Mouse (Mus musculus) small intestine, adult 2 months (tissue): Measurements from ENCODE around the gene Thrap3. TPM values are rescaled to one million over a fixed set of nuclear protein-coding genes. Genes with fewer than 3 reads are reported as not detected.
A peak's percentile ranks its signal among the peaks of the same experiment; 100 is the strongest.
"Not testable (repeated sequence)": the region's sequence is repeated elsewhere in the genome, so short reads cannot be mapped to it uniquely, and the experiment has no call there.

Experiments
- H3K27ac ChIP-seq: fragments of 200-500 bp; 2 replicates; pipeline ENCODE4 v1.5.1; 2012; ENCODE audit warnings: low read depth, low read length, control low read depth, inconsistent platforms; ENCODE audit not compliant: insufficient read depth
- H3K27me3 ChIP-seq: fragments of 200-500 bp; 2 replicates; pipeline ENCODE4 v1.6.1; 2012; ENCODE audit warnings: mild to moderate bottlenecking, moderate library complexity, low read length, inconsistent platforms; ENCODE audit not compliant: control insufficient read depth, insufficient read depth
- H3K36me3 ChIP-seq: fragments of 200-500 bp; 2 replicates; pipeline ENCODE4 v1.6.1; 2012; ENCODE audit warnings: mild to moderate bottlenecking, low read length, control low read depth, inconsistent platforms; ENCODE audit not compliant: control insufficient read depth, insufficient read depth
- H3K4me1 ChIP-seq: fragments of 200-500 bp; 2 replicates; pipeline ENCODE4 v1.6.1; 2012; ENCODE audit warnings: low read length, inconsistent platforms, mixed read lengths; ENCODE audit not compliant: control insufficient read depth, insufficient read depth, insufficient read length
- H3K4me3 ChIP-seq: fragments of 200-500 bp; 2 replicates; pipeline ENCODE4 v1.5.1; 2012; ENCODE audit warnings: low read depth, mild to moderate bottlenecking, control low read depth, inconsistent platforms, low read length, moderate library complexity
- CTCF ChIP-seq: fragments of 200-500 bp; IDR thresholded peaks from 2 replicates; pipeline ENCODE4 v1.5.1; 2012; ENCODE audit warnings: low read depth, mild to moderate bottlenecking, control low read depth, inconsistent platforms, low read length, moderate library complexity, mixed read lengths; ENCODE audit not compliant: insufficient replicate concordance, insufficient read length; ENCODE audit errors: extremely low read depth
- POLR2A ChIP-seq: fragments of 200-500 bp; IDR thresholded peaks from 2 replicates; pipeline ENCODE4 v1.6.1; 2012; ENCODE audit warnings: low read depth, mild to moderate bottlenecking, control low read depth, inconsistent platforms, low read length, moderate library complexity
- WGBS: fragments of 180-500 bp; shearing (Covaris S2); methylation state at CpG from one replicate; pipeline ENCODE4 v1.1.7; 2018; 5-methylcytosine and 5-hydroxymethylcytosine counted together
- polyA plus RNA-seq: library from polyadenylated mRNA; depleted of rRNA; stranded (reverse); fragments of >200 nt; gene quantifications from 2 replicates; pipeline ENCODE4 v1.2.3, GENCODE M21; 2012

The Thrap3 gene
- polyA plus RNA-seq, 1 experiment, result 22.1 TPM

DNA sequence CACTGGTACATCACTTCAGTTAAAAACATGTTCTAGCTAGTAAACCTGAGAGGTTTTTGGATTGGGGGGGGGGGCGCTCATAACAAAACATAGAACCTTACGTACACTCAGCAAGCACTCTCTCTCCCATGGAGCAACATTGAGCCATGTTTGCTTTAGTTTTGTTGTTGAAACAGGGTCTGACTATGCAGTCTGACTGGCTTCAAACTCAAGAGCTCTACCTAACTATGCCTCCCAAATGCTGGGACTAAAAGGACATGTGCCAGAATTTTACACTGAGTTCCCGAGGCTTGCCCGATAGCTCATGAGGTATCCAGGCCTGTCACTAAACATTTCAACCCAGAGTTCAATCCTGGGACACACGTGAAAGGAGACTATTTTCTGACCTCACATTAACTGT, 19.5 kb downstream of the Thrap3 start:
- H3K4me1 ChIP-seq, result peaks cover 4% of the 10 kb centered on the region; the same call in 1 of the 2 replicates
- no peak overlapping the region for H3K4me3 ChIP-seq
- no peaks in the 10 kb centered on the region for H3K27me3 ChIP-seq
- no peak for TF ChIP-seq CTCF
- no peak for TF ChIP-seq POLR2A
- WGBS, result 80% methylated on average over 5 of the region's 5 CpGs
- peaks cover 44% of the 10 kb centered on the region for H3K36me3 ChIP-seq
- no peak overlapping the region for H3K27ac ChIP-seq

DNA sequence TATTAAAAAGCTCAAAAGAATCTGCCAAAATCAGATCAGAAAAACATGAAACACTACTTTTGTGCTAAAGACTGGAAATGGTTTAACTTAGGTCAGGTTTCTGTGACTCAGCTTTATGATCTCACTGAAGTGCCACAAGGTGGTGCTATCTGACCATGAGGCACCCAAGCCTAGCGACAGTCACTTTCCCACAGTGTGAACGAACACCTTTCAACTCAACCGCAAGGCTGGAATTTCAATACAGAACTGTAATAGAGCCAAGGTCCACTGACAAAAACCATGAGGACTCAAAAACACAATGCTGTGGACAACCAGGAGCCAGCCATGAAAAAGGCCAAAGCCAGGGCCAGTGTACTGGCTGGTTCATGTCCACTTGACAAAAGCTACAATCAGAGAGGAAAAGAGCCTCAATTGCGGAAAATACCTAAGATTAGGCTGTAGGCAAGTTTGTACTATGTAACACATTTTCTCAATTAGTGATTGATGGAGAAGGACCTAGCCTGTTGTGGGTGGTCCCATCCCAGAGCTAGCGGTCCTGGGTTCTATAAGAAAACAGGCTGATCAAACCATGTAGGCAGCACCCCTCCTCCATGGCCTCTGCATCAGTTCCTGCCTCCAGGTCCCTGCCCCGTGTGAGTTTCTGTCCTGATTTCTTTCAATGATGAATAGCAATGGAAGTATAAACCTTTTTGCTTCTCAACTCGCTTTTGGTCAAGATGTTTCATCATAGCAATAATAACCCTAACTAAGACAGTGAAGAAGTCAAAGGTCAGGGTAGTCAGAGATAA, 21.2 kb downstream of the Thrap3 start:
- WGBS, result 40% methylated on average over 7 of the region's 7 CpGs
- Histone ChIP-seq H3K4me1 (peaks cover 4% of the 10 kb centered on the region; the same call in 1 of the 2 replicates), H3K36me3 (peaks cover 50% of the 10 kb centered on the region), H3K27me3 (no peaks in the 10 kb centered on the region), H3K4me3 (no peak overlapping the region), H3K27ac (no peak overlapping the region)
- TF ChIP-seq POLR2A, result no peak
- TF ChIP-seq CTCF, result peak; percentile 77; the same call in 1 of the 2 replicates

DNA sequence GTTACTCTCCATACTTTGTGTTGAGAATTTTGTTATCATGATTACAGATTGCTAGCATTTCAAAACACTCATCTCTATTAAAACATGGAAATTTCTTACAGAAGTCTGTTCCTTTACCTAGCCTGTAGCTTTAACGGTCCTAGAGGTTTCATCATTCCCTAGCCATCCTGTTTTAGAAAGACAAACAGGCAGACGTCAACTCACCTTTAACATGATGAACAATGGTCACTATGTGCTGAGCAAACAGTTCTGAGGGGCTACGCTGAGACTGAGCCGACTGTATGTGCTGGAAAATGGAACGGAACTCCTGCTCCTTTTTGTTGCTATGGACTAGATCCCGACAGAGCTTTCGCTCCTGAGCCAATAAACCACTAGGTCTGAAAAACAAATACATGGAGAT, 26.6 kb downstream of the Thrap3 start:
- H3K36me3 ChIP-seq, result peaks cover 75% of the 10 kb centered on the region
- H3K4me3 ChIP-seq, H3K4me1 ChIP-seq, H3K27me3 ChIP-seq, H3K27ac ChIP-seq: not testable (repeated sequence)
- 78% methylated on average over 7 of the region's 7 CpGs for WGBS

DNA sequence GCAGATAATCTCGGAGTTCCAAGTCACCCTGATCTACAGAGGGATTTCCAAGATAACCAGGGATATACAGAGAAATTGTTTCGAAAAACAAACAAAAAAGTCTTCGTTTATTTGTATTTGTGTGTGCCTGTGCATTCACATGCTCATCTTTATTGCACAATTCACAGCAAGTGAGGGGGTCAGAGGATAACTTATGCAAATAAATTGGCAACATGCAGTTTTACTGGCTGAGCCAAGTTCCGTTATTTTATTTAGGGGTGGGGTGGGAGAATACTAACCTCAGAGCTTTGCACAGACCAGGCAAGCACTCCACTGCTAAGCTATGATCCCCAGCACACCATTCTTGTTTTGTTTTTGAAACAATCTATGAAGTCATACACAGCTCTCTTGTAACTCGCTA, 28.8 kb downstream of the Thrap3 start:
- Histone ChIP-seq H3K36me3 (peaks cover 74% of the 10 kb centered on the region), H3K27ac (no peak overlapping the region), H3K27me3 (no peaks in the 10 kb centered on the region), H3K4me3 (no peak overlapping the region), H3K4me1 (no peaks in the 10 kb centered on the region)
- TF ChIP-seq CTCF (no peak), POLR2A (no peak)
- 66% methylated on average over 5 of the region's 5 CpGs for WGBS

DNA sequence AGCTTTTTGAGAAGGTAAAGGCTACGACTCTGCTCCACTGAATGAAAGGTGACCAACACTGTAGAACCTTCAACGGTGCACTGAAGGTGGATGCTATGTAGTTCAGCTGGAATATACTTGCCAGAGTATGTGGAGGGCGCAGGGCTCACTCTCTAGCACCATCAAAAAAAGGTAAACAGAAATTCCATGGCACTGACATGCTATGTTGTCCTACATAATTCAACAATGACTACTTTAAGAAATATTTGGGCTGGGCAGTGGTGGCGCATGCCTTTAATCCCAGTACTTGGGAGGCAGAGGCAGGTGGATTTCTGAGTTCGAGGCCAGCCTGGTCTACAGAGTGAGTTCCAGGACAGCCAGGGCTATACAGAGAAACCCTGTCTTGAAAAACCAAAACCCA, 31.8 kb downstream of the Thrap3 start:
- H3K36me3 ChIP-seq, result peaks cover 77% of the 10 kb centered on the region
- not testable (repeated sequence) for H3K4me3 ChIP-seq, H3K27ac ChIP-seq, H3K4me1 ChIP-seq, H3K27me3 ChIP-seq
- 97% methylated on average over 5 of the region's 5 CpGs for WGBS

DNA sequence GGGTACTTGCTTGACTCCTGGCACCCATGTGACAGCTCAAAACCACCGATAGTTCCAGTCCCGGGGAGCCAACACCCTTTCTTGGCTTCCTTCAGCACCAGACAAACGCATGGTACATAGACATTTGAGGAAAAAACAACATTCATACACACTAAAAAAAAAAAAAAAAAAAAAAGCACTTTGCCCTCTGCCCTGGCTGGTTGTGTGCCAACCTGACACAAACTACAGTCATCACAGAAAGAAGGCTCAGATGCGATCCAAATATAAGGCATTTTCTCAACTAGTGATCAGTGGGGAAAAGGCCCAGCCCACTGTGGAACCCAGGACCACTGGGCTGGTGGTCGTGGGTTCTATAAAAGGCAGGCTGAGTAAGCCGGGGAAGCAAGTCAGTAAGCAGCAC, 33.7 kb downstream of the Thrap3 start:
- Histone ChIP-seq H3K27me3 (no peaks in the 10 kb centered on the region), H3K27ac (no peak overlapping the region), H3K4me1 (0 out of 2 replicates have a peak, but pooled peaks cover under 1% of the 10 kb centered on the region), H3K36me3 (peaks cover 65% of the 10 kb centered on the region), H3K4me3 (no peak overlapping the region)
- WGBS, result 49% methylated on average over 6 of the region's 6 CpGs
- TF ChIP-seq POLR2A (no peak), CTCF (no peak)

DNA sequence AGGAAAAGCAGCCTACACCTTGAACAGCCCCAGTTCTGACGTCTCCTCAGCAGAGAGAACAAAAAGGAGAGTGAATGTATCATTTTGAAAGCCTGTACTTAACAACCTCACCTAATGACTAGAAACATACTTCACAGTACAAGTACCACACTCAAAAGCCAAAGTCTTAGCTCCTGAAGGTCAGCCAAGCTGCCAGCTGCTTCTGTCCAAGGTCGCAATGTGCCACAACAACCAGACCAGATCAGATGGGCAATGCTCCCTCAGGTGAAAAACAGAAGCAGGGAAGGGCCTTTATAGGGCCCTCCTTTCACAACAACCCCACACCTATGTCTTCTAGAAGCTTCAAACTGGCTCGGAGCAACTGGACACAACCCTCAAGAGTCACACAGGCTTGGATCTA, 36.5 kb downstream of the Thrap3 start:
- H3K4me1 ChIP-seq, result peaks cover 11% of the 10 kb centered on the region
- TF ChIP-seq CTCF (no peak), POLR2A (no peak)
- no peak overlapping the region for H3K4me3 ChIP-seq
- H3K36me3 ChIP-seq, result peaks cover 45% of the 10 kb centered on the region
- H3K27ac ChIP-seq, result no peak overlapping the region
- H3K27me3 ChIP-seq, result no peaks in the 10 kb centered on the region
- WGBS, result 74% methylated on average over 3 of the region's 3 CpGs

DNA sequence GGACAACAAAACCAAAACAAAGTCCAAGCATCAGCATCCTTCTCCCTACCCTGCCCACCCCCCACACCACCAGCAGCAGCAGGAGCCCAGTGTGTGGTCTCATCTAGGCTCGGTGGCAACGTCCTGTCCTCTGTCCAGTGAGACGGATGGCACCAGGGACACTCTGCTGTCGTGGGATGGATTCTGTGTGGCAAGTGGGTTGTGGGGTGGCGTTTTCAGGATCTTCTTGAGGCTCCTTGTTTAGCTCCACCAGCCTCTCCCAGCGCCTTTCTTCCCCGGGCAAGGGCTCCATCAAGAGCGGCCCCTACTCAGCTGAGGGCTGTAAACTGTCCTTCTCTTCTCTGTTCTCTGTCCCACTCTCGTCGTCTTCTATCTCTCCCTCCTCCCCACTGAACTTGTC, 37.5 kb downstream of the Thrap3 start:
- not testable (repeated sequence) for H3K27ac ChIP-seq, H3K4me3 ChIP-seq, H3K27me3 ChIP-seq
- 76% methylated on average over 9 of the region's 10 CpGs for WGBS
- Histone ChIP-seq H3K4me1 (peaks cover 11% of the 10 kb centered on the region), H3K36me3 (peaks cover 37% of the 10 kb centered on the region)
